Mouse (Mus musculus) embryo, embryonic 10.5 days (tissue): Measurements from ENCODE around the gene Cdyl2.

Experiments
- DNase-seq: peaks from one replicate; pipeline ENCODE4 v3.0.0-alpha.2; 2015; ENCODE audit warnings: low spot score

Cdyl2 gene

GRCm38 (mm10) chr8:116671543-116671942, 61.2 kb downstream of the Cdyl2 start:
- DNase-seq: peak; percentile 41

GRCm38 (mm10) chr8:116670604-116671003, 62.2 kb downstream of the Cdyl2 start:
- DNase-seq: no peak

GRCm38 (mm10) chr8:116668977-116669376, 63.8 kb downstream of the Cdyl2 start:
- no peak for DNase-seq

GRCm38 (mm10) chr8:116666781-116667325, 65.9 kb downstream of the Cdyl2 start:
- no peak for DNase-seq

- no peak for DNase-seq
Observed at GRCm38 (mm10) chr8:116661521-116661920, 71.3 kb downstream of the Cdyl2 start.

- DNase-seq: no peak
Observed at GRCm38 (mm10) chr8:116656811-116657210, 76.0 kb downstream of the Cdyl2 start.

GRCm38 (mm10) chr8:116654881-116655280, 77.9 kb downstream of the Cdyl2 start:
- DNase-seq: no peak

GRCm38 (mm10) chr8:116652949-116653348, 79.8 kb downstream of the Cdyl2 start:
- no peak for DNase-seq

- no peak for DNase-seq
Observed at GRCm38 (mm10) chr8:116649975-116650725, 82.6 kb downstream of the Cdyl2 start.

- no peak for DNase-seq
Observed at GRCm38 (mm10) chr8:116645376-116645775, 87.4 kb downstream of the Cdyl2 start.

- DNase-seq: no peak
Observed at GRCm38 (mm10) chr8:116640925-116641324, 91.9 kb downstream of the Cdyl2 start.

GRCm38 (mm10) chr8:116637998-116638397, 94.8 kb downstream of the Cdyl2 start:
- DNase-seq: no peak

- no peak for DNase-seq
Observed at GRCm38 (mm10) chr8:116637193-116637592, 95.6 kb downstream of the Cdyl2 start.

- DNase-seq: no peak
Observed at GRCm38 (mm10) chr8:116636396-116636795, 96.4 kb downstream of the Cdyl2 start.

- no peak for DNase-seq
Observed at GRCm38 (mm10) chr8:116635972-116636371, 96.8 kb downstream of the Cdyl2 start.

GRCm38 (mm10) chr8:116635261-116635660, 97.5 kb downstream of the Cdyl2 start:
- no peak for DNase-seq

- no peak for DNase-seq
Observed at GRCm38 (mm10) chr8:116634436-116634835, 98.4 kb downstream of the Cdyl2 start.

GRCm38 (mm10) chr8:116633470-116634150, 99.2 kb downstream of the Cdyl2 start:
- DNase-seq: no peak

- no peak for DNase-seq
Observed at GRCm38 (mm10) chr8:116630066-116630465, 102.7 kb downstream of the Cdyl2 start.

- DNase-seq: no peak
Observed at GRCm38 (mm10) chr8:116628975-116629374, 103.8 kb downstream of the Cdyl2 start.

GRCm38 (mm10) chr8:116627854-116628479, 104.8 kb downstream of the Cdyl2 start:
- no peak for DNase-seq

GRCm38 (mm10) chr8:116623591-116623990, 109.2 kb downstream of the Cdyl2 start:
- no peak for DNase-seq

- DNase-seq: no peak
Observed at GRCm38 (mm10) chr8:116622326-116622725, 110.5 kb downstream of the Cdyl2 start.
